In the genomic region with DNA sequence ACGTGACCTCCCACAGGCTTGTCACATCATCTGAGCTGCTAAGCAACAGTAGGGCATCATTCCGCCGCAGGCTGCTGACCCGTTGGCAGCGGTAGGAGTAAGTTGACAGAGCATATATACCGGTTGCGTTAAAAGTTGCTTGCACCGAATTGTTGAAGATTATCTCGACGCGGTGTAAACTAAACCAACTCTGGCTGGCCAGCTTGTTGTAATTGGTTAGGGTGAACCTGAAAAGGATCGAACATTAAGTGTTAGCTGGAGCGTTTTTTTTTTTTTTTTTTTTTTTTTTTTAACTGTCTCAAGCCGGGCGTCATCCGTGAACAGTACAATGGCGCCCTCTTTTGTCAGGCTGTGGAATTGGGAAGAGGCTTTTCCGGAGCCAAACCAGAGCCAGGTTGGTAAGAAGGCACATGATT, we compare ENCODE assay signal across 8 mouse cellular contexts. TPM values are rescaled to one million over a fixed set of nuclear protein-coding genes. Genes with fewer than 3 reads are reported as not detected.
DNase-seq lines count a peak whose midpoint lies in the region; ATAC-seq and TF ChIP-seq lines count a peak whose summit lies in the region.

No protein-coding gene starts in this region.

- H3K4me1 ChIP-seq in E14TG2a.4 (replicated peaks; ENCODE audit: low read depth, low read length): peaks cover 8% of the 10 kb centered on the region; the same call in 1 of the 2 replicates
- H3K4me1 ChIP-seq in forebrain, embryonic 10.5 days: peaks cover 7% of the 10 kb centered on the region
- H3K4me1 ChIP-seq in heart, embryonic 16.5 days (ENCODE audit: control insufficient read depth, insufficient read depth, low read length): peaks cover 14% of the 10 kb centered on the region
- H3K4me1 ChIP-seq in liver, embryonic 15.5 days (replicated peaks): peaks cover 26% of the 10 kb centered on the region
- peaks cover 5% of the 10 kb centered on the region for H3K4me1 ChIP-seq in neural tube, embryonic 13.5 days (replicated peaks)

- H3K4me3 ChIP-seq in E14TG2a.4 (replicated peaks; ENCODE audit: low read length): peak overlapping the region; percentile 52; the same call in 1 of the 2 replicates
- H3K4me3 ChIP-seq in forebrain, embryonic 10.5 days: peak overlapping the region; percentile 51
- H3K4me3 ChIP-seq in heart, embryonic 16.5 days (ENCODE audit: low read length): peak overlapping the region; percentile 51
- peak overlapping the region; percentile 51 for H3K4me3 ChIP-seq in liver, embryonic 15.5 days (replicated peaks)
- H3K4me3 ChIP-seq in neural tube, embryonic 13.5 days: peak overlapping the region; percentile 36

- no peak overlapping the region for H3K27ac ChIP-seq in forebrain, embryonic 10.5 days
- H3K27ac ChIP-seq in heart, embryonic 16.5 days (ENCODE audit: low read length): peak overlapping the region; percentile 78
- no peak overlapping the region for H3K27ac ChIP-seq in liver, embryonic 15.5 days (replicated peaks)
- no peak overlapping the region for H3K27ac ChIP-seq in neural tube, embryonic 13.5 days (replicated peaks)

- 1% methylated on average over 18 of the region's 18 CpGs for WGBS in forebrain, embryonic 10.5 days
- WGBS in heart, embryonic 16.5 days: under 1% methylated on average over 18 of the region's 18 CpGs
- under 1% methylated on average over 18 of the region's 18 CpGs for WGBS in liver, embryonic 15.5 days (ENCODE audit: insufficient replicate concordance)
- WGBS in neural tube, embryonic 13.5 days: under 1% methylated on average over 18 of the region's 18 CpGs

- H3K9me3 ChIP-seq in E14TG2a.4 (ENCODE audit: low read length): no peaks in the 10 kb centered on the region
- H3K9me3 ChIP-seq in forebrain, embryonic 10.5 days: no peaks in the 10 kb centered on the region
- H3K9me3 ChIP-seq in heart, embryonic 16.5 days (replicated peaks; ENCODE audit: control insufficient read depth, low read length): no peaks in the 10 kb centered on the region
- no peaks in the 10 kb centered on the region for H3K9me3 ChIP-seq in liver, embryonic 15.5 days (replicated peaks)
- H3K9me3 ChIP-seq in neural tube, embryonic 13.5 days: no peaks in the 10 kb centered on the region

- H3K4me2 ChIP-seq in heart, embryonic 16.5 days (ENCODE audit: low read depth, low read length): peak overlapping the region; percentile 65
- peak overlapping the region; percentile 70 for H3K4me2 ChIP-seq in liver, embryonic 15.5 days
- H3K4me2 ChIP-seq in neural tube, embryonic 13.5 days: peak overlapping the region; percentile 57

- H3K36me3 ChIP-seq in E14TG2a.4 (ENCODE audit: insufficient read depth, low read length): no peaks in the 10 kb centered on the region
- H3K36me3 ChIP-seq in forebrain, embryonic 10.5 days (replicated peaks): no peaks in the 10 kb centered on the region
- no peaks in the 10 kb centered on the region for H3K36me3 ChIP-seq in heart, embryonic 16.5 days (ENCODE audit: control insufficient read depth, insufficient read depth)
- no peaks in the 10 kb centered on the region for H3K36me3 ChIP-seq in liver, embryonic 15.5 days (replicated peaks)
- no peaks in the 10 kb centered on the region for H3K36me3 ChIP-seq in neural tube, embryonic 13.5 days

- H3K9ac ChIP-seq in heart, embryonic 16.5 days (ENCODE audit: low read length): peak overlapping the region; percentile 42
- peak overlapping the region; percentile 28; the same call in 1 of the 2 replicates for H3K9ac ChIP-seq in liver, embryonic 15.5 days
- peak overlapping the region; percentile 9; the same call in 1 of the 2 replicates for H3K9ac ChIP-seq in neural tube, embryonic 13.5 days

- peaks cover 6% of the 10 kb centered on the region; the same call in 1 of the 2 replicates for H3K27me3 ChIP-seq in E14TG2a.4 (ENCODE audit: insufficient read depth, low read length)
- H3K27me3 ChIP-seq in forebrain, embryonic 10.5 days (ENCODE audit: poor library complexity, severe bottlenecking): peaks cover 8% of the 10 kb centered on the region
- no peaks in the 10 kb centered on the region for H3K27me3 ChIP-seq in heart, embryonic 16.5 days (ENCODE audit: control insufficient read depth, insufficient read depth, low read length)
- H3K27me3 ChIP-seq in liver, embryonic 15.5 days: no peaks in the 10 kb centered on the region
- no peaks in the 10 kb centered on the region for H3K27me3 ChIP-seq in neural tube, embryonic 13.5 days

- peak; percentile 50 for ATAC-seq in heart, embryonic 16.5 days (replicated peaks; ENCODE audit: extremely low read depth, insufficient read depth, low FRiP score)
- 0 out of 2 replicates have a peak, but pooled peaks have one; percentile 10 for ATAC-seq in liver, embryonic 15.5 days (ENCODE audit: insufficient read depth)
- peak; percentile 65 for ATAC-seq in neural tube, embryonic 13.5 days (ENCODE audit: low read depth)

- DNase-seq in c-Kit-positive CD71-positive TER-119-negative erythroid progenitor cells, embryonic 14.5 days (ENCODE audit: low read depth): peak; percentile 54
- peak; percentile 65 for DNase-seq in forebrain, embryonic 10.5 days (ENCODE audit: extremely low spot score, low spot score)
- DNase-seq in kidney, postnatal 25 days: peak; percentile 72 to 76
- DNase-seq in testis, postnatal 10 days (ENCODE audit: low spot score): peak; percentile 80

- TF ChIP-seq CTCF in E14TG2a.4 (conservative IDR thresholded peaks at IDR 0.05; ENCODE audit: low read length): peak; percentile 74

RNA-seq across cellular contexts. Expression of gene Atp6ap1l, which starts 18.6 kb away (rescaled TPM):
- polyA plus RNA-seq in forebrain, embryonic 10.5 days (2016; fragmentation: Nextera tagmentation; extraction: Ambion mirVana): not detected in 2 replicates
- 0.39 and 0.87 TPM in 2 replicates for polyA plus RNA-seq in heart, embryonic 16.5 days (2015; fragmentation: Nextera tagmentation; extraction: Ambion mirVana)
- polyA plus RNA-seq in liver, embryonic 15.5 days (2015; fragmentation: Nextera tagmentation; extraction: Ambion mirVana): 0.08 and 0.28 TPM in 2 replicates
- polyA plus RNA-seq in neural tube, embryonic 13.5 days (2015; fragmentation: Nextera tagmentation; extraction: Ambion mirVana): 1.3 and 1.4 TPM in 2 replicates

RNA-seq across cellular contexts. Expression of gene Rps23, which starts 36.2 kb away (rescaled TPM):
- polyA plus RNA-seq in forebrain, embryonic 10.5 days (2016; fragmentation: Nextera tagmentation; extraction: Ambion mirVana): 207 and 212 TPM in 2 replicates
- 80.5 and 93.9 TPM in 2 replicates for polyA plus RNA-seq in heart, embryonic 16.5 days (2015; fragmentation: Nextera tagmentation; extraction: Ambion mirVana)
- 88.4 and 121 TPM in 2 replicates for polyA plus RNA-seq in liver, embryonic 15.5 days (2015; fragmentation: Nextera tagmentation; extraction: Ambion mirVana)
- polyA plus RNA-seq in neural tube, embryonic 13.5 days (2015; fragmentation: Nextera tagmentation; extraction: Ambion mirVana): 136 and 154 TPM in 2 replicates

Comparison
In these comparisons a context has a peak if more than half of its experiments do, and no peak if none do; other contexts are left out.
1. ATAC-seq: peak in every context shown above with its lines; median percentile 65 in neural tube, embryonic 13.5 days; 50 in heart, embryonic 16.5 days; 10 in liver, embryonic 15.5 days.